Mouse (Mus musculus): ENCODE results near the gene Rpl18.

Rpl18 gene

GRCm38 (mm10) chr7:45739162-45739763 lies 24.0 kb downstream of the Rpl18 start:
- peak; percentile 82 to 91 for DNase-seq

GRCm38 (mm10) chr7:45739820-45740219 lies 24.6 kb downstream of the Rpl18 start:
- no peak for DNase-seq

- no peak for DNase-seq
Observed at GRCm38 (mm10) chr7:45741308-45741707, 26.1 kb downstream of the Rpl18 start.

- no peak for DNase-seq
Observed at GRCm38 (mm10) chr7:45741777-45742176, 26.5 kb downstream of the Rpl18 start.

GRCm38 (mm10) chr7:45742338-45742737 lies 27.1 kb downstream of the Rpl18 start:
- DNase-seq = peak; percentile 44 to 69

GRCm38 (mm10) chr7:45744387-45744786 lies 29.1 kb downstream of the Rpl18 start:
- peak; percentile 67 to 88 for DNase-seq

- no peak for DNase-seq
Observed at GRCm38 (mm10) chr7:45746518-45746917, 31.3 kb downstream of the Rpl18 start.

GRCm38 (mm10) chr7:45747450-45747849 lies 32.2 kb downstream of the Rpl18 start:
- DNase-seq = no peak

GRCm38 (mm10) chr7:45748110-45748509 lies 32.9 kb downstream of the Rpl18 start:
- no peak for DNase-seq

- DNase-seq = no peak
Observed at GRCm38 (mm10) chr7:45749401-45749800, 34.1 kb downstream of the Rpl18 start.

- no peak for DNase-seq
Observed at GRCm38 (mm10) chr7:45750162-45750561, 34.9 kb downstream of the Rpl18 start.

- DNase-seq = no peak
Observed at GRCm38 (mm10) chr7:45755703-45756102, 40.4 kb downstream of the Rpl18 start.

GRCm38 (mm10) chr7:45759400-45759799 lies 44.1 kb downstream of the Rpl18 start:
- DNase-seq = peak in 1 of 2 experiments; percentile 28

- no peak for DNase-seq
Observed at GRCm38 (mm10) chr7:45760151-45760550, 44.9 kb downstream of the Rpl18 start.

GRCm38 (mm10) chr7:45765995-45766394 lies 50.7 kb downstream of the Rpl18 start:
- DNase-seq = no peak

- DNase-seq = no peak
Observed at GRCm38 (mm10) chr7:45766764-45767163, 51.5 kb downstream of the Rpl18 start.

GRCm38 (mm10) chr7:45767500-45767899 lies 52.2 kb downstream of the Rpl18 start:
- no peak for DNase-seq
